Mouse (Mus musculus): ENCODE data around the gene Lpcat2.

The Lpcat2 gene

GRCm38 (mm10) chr8:92855171-92855894 is at the start of gene Lpcat2:
Gene Lpcat2 (plus strand): TSS chr8:92855339.
- in situ Hi-C loops (cut with MboI): no loop called here

GRCm38 (mm10) chr8:92812773-92813172 is 42.4 kb upstream of the Lpcat2 start:
- in situ Hi-C loops (cut with MboI): loop anchor here (10.0 kb wide), 1 partner anchor 192 kb away; no protein-coding TSS in a partner anchor

GRCm38 (mm10) chr8:92815661-92816060 is 39.5 kb upstream of the Lpcat2 start:
- in situ Hi-C loops (cut with MboI): loop anchor here (10.0 kb wide), 1 partner anchor 189 kb away; no protein-coding TSS in a partner anchor

DNA sequence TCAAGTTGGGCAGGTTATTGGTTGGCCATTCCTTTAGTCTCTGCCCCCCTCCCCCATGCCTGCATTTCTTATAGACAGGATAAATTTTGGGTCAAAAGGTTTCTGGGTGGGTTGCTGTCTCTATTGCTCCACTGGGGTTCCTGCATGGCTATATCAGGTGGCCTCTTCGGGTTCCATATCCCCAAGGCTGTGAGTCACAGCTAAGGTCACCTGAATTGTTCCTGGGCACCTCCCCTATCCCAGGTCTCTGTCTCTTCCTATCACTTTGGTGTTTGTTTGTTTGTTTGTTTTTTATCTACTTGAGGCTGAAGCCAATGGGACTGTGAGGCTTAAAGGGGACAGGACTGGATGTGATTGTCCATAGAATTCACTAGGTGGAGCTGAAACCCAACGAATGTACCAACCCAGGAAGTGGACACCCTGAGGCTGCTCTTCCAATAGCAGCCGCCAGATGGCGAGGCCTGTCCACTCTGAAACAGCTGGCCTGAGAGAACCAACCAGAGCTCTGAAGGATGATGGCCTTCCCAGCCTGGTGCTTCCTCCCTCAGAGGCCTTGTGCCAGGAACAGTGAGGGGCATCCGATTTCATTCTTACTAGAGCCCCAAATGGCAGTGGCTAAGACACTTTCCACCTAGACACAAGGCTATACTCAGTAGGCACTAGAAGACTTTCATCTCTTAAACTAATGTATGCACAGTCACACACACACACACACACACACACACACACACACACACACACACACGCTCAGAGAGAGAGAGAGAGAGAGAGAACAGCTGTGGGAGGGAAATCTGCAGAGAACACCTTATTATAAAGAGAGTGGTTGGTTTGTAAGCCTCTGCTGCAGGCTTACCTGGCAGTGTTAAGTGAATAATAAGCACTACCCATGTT is 37.0 kb upstream of the Lpcat2 start:
- in situ Hi-C loops (cut with MboI): loop anchor here (10.0 kb wide), 1 partner anchor 187 kb away; no protein-coding TSS in a partner anchor

- in situ Hi-C loops (cut with MboI): no loop called here
Measured at GRCm38 (mm10) chr8:92821151-92821550, 34.0 kb upstream of the Lpcat2 start.

- in situ Hi-C loops (cut with MboI): no loop called here
Measured at GRCm38 (mm10) chr8:92822386-92822785, 32.8 kb upstream of the Lpcat2 start.

- in situ Hi-C loops (cut with MboI): no loop called here
Measured at GRCm38 (mm10) chr8:92825991-92826390, 29.1 kb upstream of the Lpcat2 start.

- in situ Hi-C loops (cut with MboI): no loop called here
Measured at GRCm38 (mm10) chr8:92827243-92828034, 27.7 kb upstream of the Lpcat2 start, which contains the start of gene Mmp2. Gene Mmp2 (plus strand): TSS chr8:92827291.

GRCm38 (mm10) chr8:92828251-92828743 is 26.8 kb upstream of the Lpcat2 start:
- in situ Hi-C loops (cut with MboI): no loop called here

DNA sequence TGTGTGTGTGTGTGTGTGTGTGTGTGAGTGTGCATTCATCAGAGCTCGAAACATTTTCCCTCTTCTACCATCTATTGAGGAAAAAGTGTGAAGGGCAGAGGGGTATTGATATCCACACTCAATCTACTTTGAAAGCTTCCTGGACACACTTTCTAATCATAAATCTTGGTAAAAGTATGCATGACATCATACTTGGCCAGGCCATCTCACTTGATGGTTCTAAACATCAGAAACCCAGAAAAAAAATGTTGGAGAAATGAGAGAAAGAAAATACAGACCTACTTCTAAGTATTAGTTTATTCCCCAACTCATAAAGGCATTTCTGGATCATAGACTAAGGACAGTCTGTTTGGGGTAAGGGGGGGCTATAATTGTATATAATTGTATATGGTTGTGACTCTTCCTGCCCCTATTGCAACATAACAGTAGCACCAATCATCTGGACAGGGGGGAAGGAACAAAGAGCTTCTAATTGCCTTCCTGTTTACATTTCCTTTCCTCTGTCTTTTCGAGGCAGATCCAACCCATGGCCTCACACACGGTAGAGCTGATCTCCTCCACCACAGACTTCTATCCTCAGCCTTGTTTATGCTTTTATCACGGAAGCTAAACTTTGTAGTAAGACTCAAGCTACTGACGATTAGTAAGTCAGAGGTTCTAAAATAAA is 20.9 kb upstream of the Lpcat2 start:
- in situ Hi-C loops (cut with MboI): no loop called here

- in situ Hi-C loops (cut with MboI): no loop called here
Measured at GRCm38 (mm10) chr8:92834786-92835500, 20.2 kb upstream of the Lpcat2 start.

DNA sequence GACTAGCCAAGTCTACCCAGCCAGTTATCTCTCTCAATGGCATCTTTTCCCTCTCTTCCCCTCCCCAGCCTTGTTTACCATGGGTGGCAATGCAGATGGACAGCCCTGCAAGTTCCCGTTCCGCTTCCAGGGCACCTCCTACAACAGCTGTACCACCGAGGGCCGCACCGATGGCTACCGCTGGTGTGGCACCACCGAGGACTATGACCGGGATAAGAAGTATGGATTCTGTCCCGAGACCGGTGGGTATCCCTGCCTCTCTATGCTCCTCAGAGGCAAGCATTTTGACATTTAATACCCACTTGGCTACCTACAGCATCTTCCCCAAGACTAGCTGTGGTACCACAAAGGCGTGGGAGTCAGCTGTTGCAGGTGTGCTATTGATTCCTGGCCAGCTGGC is 19.2 kb upstream of the Lpcat2 start:
- in situ Hi-C loops (cut with MboI): no loop called here

GRCm38 (mm10) chr8:92838616-92839015 is 16.5 kb upstream of the Lpcat2 start:
- in situ Hi-C loops (cut with MboI): no loop called here

- in situ Hi-C loops (cut with MboI): no loop called here
Measured at GRCm38 (mm10) chr8:92839161-92839560, 16.0 kb upstream of the Lpcat2 start.

DNA sequence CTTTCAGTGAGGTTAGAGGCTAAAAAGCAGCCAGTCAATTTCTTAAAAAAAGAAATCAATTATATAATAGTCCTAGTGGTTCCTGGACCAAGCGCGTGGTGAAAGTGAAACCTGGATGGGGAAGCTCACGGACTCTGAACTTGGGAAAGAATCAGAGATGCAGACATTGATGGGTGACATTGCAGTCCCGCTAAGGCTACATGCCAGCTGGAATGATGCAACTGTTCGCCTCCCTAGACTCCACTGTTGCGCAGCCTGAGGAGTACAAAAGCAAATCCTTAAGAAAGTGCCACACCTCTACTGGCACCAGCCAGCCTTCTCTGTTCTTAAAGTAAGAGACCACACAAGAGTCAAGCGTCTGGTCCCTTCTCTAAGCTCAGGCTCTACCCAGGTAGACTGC is 15.3 kb upstream of the Lpcat2 start:
- in situ Hi-C loops (cut with MboI): no loop called here

- in situ Hi-C loops (cut with MboI): no loop called here
Measured at GRCm38 (mm10) chr8:92846684-92847083, 8.5 kb upstream of the Lpcat2 start.

DNA sequence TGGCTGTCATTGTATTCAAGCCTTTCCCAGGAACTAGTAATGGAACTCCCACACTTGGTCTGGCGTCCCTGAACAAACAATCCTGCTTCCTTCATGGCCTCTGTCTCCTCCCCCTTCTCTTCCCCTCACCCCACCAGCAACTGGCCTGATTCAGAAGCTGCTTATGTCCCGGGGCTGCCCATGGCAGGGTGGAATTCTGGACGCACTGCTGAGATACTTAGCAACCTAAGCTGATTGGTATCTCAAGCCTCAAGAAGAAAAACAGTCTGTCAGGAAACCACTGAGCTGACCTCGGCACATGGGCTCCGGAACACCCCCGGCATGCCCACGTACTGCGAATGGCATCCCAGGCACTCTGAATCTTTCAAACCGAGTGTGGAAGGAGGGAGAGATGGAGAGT is 7.8 kb upstream of the Lpcat2 start:
- in situ Hi-C loops (cut with MboI): no loop called here

- in situ Hi-C loops (cut with MboI): no loop called here
Measured at GRCm38 (mm10) chr8:92849261-92849660, 5.9 kb upstream of the Lpcat2 start.

DNA sequence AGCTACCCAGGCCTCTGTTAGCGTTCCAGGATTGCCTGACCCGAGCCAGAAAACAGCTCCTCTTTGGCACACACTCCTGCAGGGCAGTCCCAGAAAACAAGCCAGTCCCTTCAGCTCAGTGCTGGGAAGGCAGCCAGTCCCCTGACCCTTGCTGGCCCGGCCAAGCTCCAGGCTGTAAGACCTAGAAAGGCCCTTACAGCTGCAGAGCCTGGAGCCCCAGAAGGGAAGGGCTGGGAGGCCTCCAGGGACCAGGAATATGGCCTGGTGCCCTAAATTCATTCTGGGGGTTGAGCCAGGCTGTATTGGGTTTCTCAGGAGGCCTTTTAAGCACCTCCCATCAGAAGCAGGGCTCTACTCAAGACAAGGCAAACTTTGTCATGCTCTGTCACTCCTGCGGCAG is 4.9 kb upstream of the Lpcat2 start:
- in situ Hi-C loops (cut with MboI): no loop called here

GRCm38 (mm10) chr8:92851381-92851780 is 3.8 kb upstream of the Lpcat2 start:
- in situ Hi-C loops (cut with MboI): no loop called here
